ENCODE assay signal across 21 mouse cellular contexts in the genomic region with DNA sequence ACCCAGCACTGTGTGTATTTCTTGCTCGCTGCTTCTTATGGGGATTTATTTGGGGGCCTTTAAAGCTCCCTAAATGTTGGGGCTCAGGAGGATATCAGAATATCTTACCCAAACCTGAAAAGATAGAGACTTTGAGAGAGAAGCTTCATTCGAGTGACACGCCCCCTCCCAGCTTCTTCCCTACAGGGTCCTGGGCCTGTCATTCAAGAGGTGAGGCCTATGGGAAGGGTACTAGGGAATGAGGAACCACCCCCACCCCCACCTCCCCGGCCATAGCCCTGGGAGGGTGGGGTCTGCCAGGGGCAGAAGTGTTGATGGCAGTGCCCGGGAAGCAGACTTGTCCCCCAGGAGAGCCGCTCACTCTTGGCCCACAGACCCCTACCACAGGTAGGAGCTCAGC. TPM values are rescaled to one million over a fixed set of nuclear protein-coding genes. Genes with fewer than 3 reads are reported as not detected.
DNase-seq lines count a peak whose midpoint lies in the region; ATAC-seq and TF ChIP-seq lines count a peak whose summit lies in the region.
"Had no signal": no experiment of that assay in that cellular context is flagged by ENCODE, and none has a peak within 500 bp of the region (broad histone marks: within the 10 kb centered on the region; RNA-seq: fewer than 3 reads in every experiment).

No protein-coding gene starts in this region.

- no peak overlapping the region for H3K27ac ChIP-seq in ES-E14 (ENCODE audit: insufficient read depth, low read depth, low read length, poor library complexity, severe bottlenecking)
- H3K27ac ChIP-seq in hindbrain, embryonic 10.5 days: no peak overlapping the region
- H3K27ac ChIP-seq: embryonic facial prominence, embryonic 10.5 days; heart, embryonic 15.5 days; hindbrain, embryonic 14.5 days; intestine, embryonic 15.5 days had no signal

- DNase-seq in layer of hippocampus, adult 11-12 months (ENCODE audit: low spot score): peak; percentile 58
- no peak for DNase-seq in layer of hippocampus, adult 9-10 months (ENCODE audit: low spot score)
- DNase-seq in ES-E14 (ENCODE audit: low read depth, low spot score): no peak
- peak; percentile 51 for DNase-seq in ZHBTc4 (ENCODE audit: low read depth, low spot score)
- DNase-seq in hindbrain, embryonic 10.5 days (ENCODE audit: low spot score): no peak
- DNase-seq: adrenal gland, postnatal 10 days; cerebellum, adult 18-20 months; cerebellum, adult 9-11 months; cerebellum, postnatal 36 days; gastrocnemius, postnatal 14 days; heart, adult 11 months; heart, postnatal 14 days had no signal

- H3K4me3 ChIP-seq in ES-E14 (ENCODE audit: insufficient read depth in 1 of 2, low read depth in 1 of 2, low read length in 2 of 2, poor library complexity in 1 of 2, severe bottlenecking in 1 of 2): no peak overlapping the region
- no peak overlapping the region for H3K4me3 ChIP-seq in hindbrain, embryonic 10.5 days
- H3K4me3 ChIP-seq: embryonic facial prominence, embryonic 10.5 days; heart, embryonic 15.5 days; intestine, embryonic 15.5 days had no signal

- peaks cover 0 to 4% of the 10 kb centered on the region in 2 experiments; a peak in 1 of 4 replicates for H3K4me1 ChIP-seq in ES-E14 (ENCODE audit: control insufficient read depth in 2 of 2, insufficient read depth in 2 of 2, low read length in 2 of 2, poor library complexity in 1 of 2)
- no peaks in the 10 kb centered on the region for H3K4me1 ChIP-seq in hindbrain, embryonic 10.5 days (replicated peaks)
- H3K4me1 ChIP-seq: embryonic facial prominence, embryonic 10.5 days; heart, embryonic 15.5 days; intestine, embryonic 15.5 days had no signal

- 52% methylated on average over 6 of the region's 6 CpGs for WGBS in hindbrain, embryonic 10.5 days

- no peaks in the 10 kb centered on the region for H3K9me3 ChIP-seq in ES-E14 (ENCODE audit: control insufficient read depth, insufficient read depth, low read depth, low read length)
- no peaks in the 10 kb centered on the region for H3K9me3 ChIP-seq in hindbrain, embryonic 10.5 days
- H3K9me3 ChIP-seq: embryonic facial prominence, embryonic 10.5 days; heart, embryonic 15.5 days; intestine, embryonic 15.5 days had no signal

- H3K9ac ChIP-seq in ES-E14 (ENCODE audit: insufficient read depth, low read depth, low read length, poor library complexity, severe bottlenecking): no peak overlapping the region
- H3K9ac ChIP-seq: heart, embryonic 15.5 days; hindbrain, embryonic 14.5 days; intestine, embryonic 15.5 days had no signal

- in situ Hi-C loops in ES-E14 (cut with MboI; ENCODE audit: low sequenced_read_pairs in 2 of 2, unreplicated experiment in 2 of 2): no loop called here

- peaks cover 21% of the 10 kb centered on the region for H3K27me3 ChIP-seq in hindbrain, embryonic 10.5 days (ENCODE audit: insufficient read depth, poor library complexity, severe bottlenecking)

- H3K36me3 ChIP-seq in ES-E14 (ENCODE audit: control insufficient read depth, insufficient read depth, low read length, poor library complexity, severe bottlenecking): no peaks in the 10 kb centered on the region
- no peaks in the 10 kb centered on the region for H3K36me3 ChIP-seq in hindbrain, embryonic 10.5 days
- H3K36me3 ChIP-seq: embryonic facial prominence, embryonic 10.5 days; heart, embryonic 15.5 days; intestine, embryonic 15.5 days had no signal

- ATAC-seq in megakaryocyte, adult 5-6 weeks (ENCODE audit: poor library complexity, severe bottlenecking): peak; percentile 41; the same call in 1 of the 2 replicates
- no peak for ATAC-seq in cerebellum, adult (ENCODE audit: insufficient number of reproducible peaks, low FRiP score, low TSS enrichment)
- ATAC-seq: forebrain, embryonic 14.5 days; intestine, embryonic 15.5 days had no signal

TF ChIP-seq in ES-E14, 5 proteins besides CTCF, POLR2A, EP300 and RAD21:
- no peak for TF ChIP-seq HCFC1 (IDR thresholded peaks at IDR 0.05; ENCODE audit: borderline replicate concordance, insufficient read depth, low read length)
- TF ChIP-seq CHD2 (IDR thresholded peaks at IDR 0.05; ENCODE audit: low read depth, low read length): peak; percentile 33; the same call in 1 of the 2 replicates

RNA-seq across cellular contexts. Expression of a gene that starts 23.3 kb away (rescaled TPM):
- total RNA-seq in ES-E14 (2012; rRNA removed): 49.6 and 99.0 TPM in 2 replicates
- total RNA-seq in megakaryocyte, adult 5-6 weeks (2015): 5.5 and 5.7 TPM in 2 replicates
- total RNA-seq in megakaryocyte, adult 5-6 weeks (2017): 12.6 and 15.0 TPM in 2 replicates
- polyA plus RNA-seq in hindbrain, embryonic 10.5 days (2016; fragmentation: Nextera tagmentation; extraction: Ambion mirVana): 20.0 and 23.7 TPM in 2 replicates

RNA-seq across cellular contexts. Expression of a gene that starts 36.4 kb away (rescaled TPM):
- 7.6 and 11.7 TPM in 2 replicates for total RNA-seq in ES-E14 (2012; rRNA removed)
- 0.05 and 0.31 TPM in 2 replicates for total RNA-seq in megakaryocyte, adult 5-6 weeks (2015)
- total RNA-seq in megakaryocyte, adult 5-6 weeks (2017): 0.45 and 0.62 TPM in 2 replicates
- polyA plus RNA-seq in hindbrain, embryonic 10.5 days (2016; fragmentation: Nextera tagmentation; extraction: Ambion mirVana): 1.7 and 2.8 TPM in 2 replicates
- total RNA-seq: hematopoietic stem cell, adult 5-6 weeks had no signal
- polyA plus RNA-seq: C2C12 had no signal

RNA-seq across cellular contexts. Expression of a gene that starts 42.0 kb away (rescaled TPM):
- total RNA-seq in ES-E14 (2012; rRNA removed): 15.0 and 17.5 TPM in 2 replicates
- total RNA-seq in megakaryocyte, adult 5-6 weeks (2015): 23.5 and 46.6 TPM in 2 replicates
- 27.4 and 38.8 TPM in 2 replicates for total RNA-seq in megakaryocyte, adult 5-6 weeks (2017)
- 45.7 and 46.1 TPM in 2 replicates for polyA plus RNA-seq in hindbrain, embryonic 10.5 days (2016; fragmentation: Nextera tagmentation; extraction: Ambion mirVana)

RNA-seq across cellular contexts. Expression of a gene that starts 48.1 kb away (rescaled TPM):
- total RNA-seq in ES-E14 (2012; rRNA removed): 2.0 and 3.0 TPM in 2 replicates
- total RNA-seq in megakaryocyte, adult 5-6 weeks (2015): not detected in 2 replicates
- not detected in 2 replicates for total RNA-seq in megakaryocyte, adult 5-6 weeks (2017)
- 8.6 and 19.2 TPM in 2 replicates for polyA plus RNA-seq in hindbrain, embryonic 10.5 days (2016; fragmentation: Nextera tagmentation; extraction: Ambion mirVana)

Comparison
In these comparisons a context has a peak if more than half of its experiments do, and no peak if none do; other contexts are left out.
1. DNase-seq: peak in layer of hippocampus, adult 11-12 months (single experiment) and ZHBTc4 (single experiment); none in layer of hippocampus, adult 9-10 months (single experiment), ES-E14 (single experiment) and hindbrain, embryonic 10.5 days (single experiment).